Mouse (Mus musculus): ENCODE data around the gene Zfp282. TPM values are rescaled to one million over a fixed set of nuclear protein-coding genes. Genes with fewer than 3 reads are reported as not detected.
"Not testable (repeated sequence)": the region's sequence is repeated elsewhere in the genome, so short reads cannot be mapped to it uniquely, and the experiment has no call there.

The Zfp282 gene
- polyA plus RNA-seq, 1 experiment from 2014 or later: 17.9 TPM

- Histone ChIP-seq H3K27me3 (replicated peaks; ENCODE audit: low read depth, poor library complexity, severe bottlenecking) (no peaks in the 10 kb centered on the region), H3K36me3 (replicated peaks) (peaks cover 48% of the 10 kb centered on the region), H3K27ac (replicated peaks) (no peak overlapping the region), H3K4me3 (no peak overlapping the region), H3K9me3 (no peaks in the 10 kb centered on the region), H3K4me1 (no peaks in the 10 kb centered on the region)
- WGBS: 93% methylated on average over 6 of the region's 6 CpGs
- DNase-seq (ENCODE audit: low spot score): no peak
Measured at GRCm38 (mm10) chr6:47857241-47857640, 19.8 kb upstream of the Zfp282 start.

- not testable (repeated sequence) for H3K27me3 ChIP-seq (replicated peaks; ENCODE audit: low read depth, poor library complexity, severe bottlenecking); DNase-seq (ENCODE audit: low spot score); H3K9me3 ChIP-seq; H3K4me3 ChIP-seq; H3K27ac ChIP-seq (replicated peaks); H3K4me1 ChIP-seq
- H3K36me3 ChIP-seq (replicated peaks): peaks cover 53% of the 10 kb centered on the region
- 88% methylated on average over 3 of the region's 3 CpGs for WGBS
Measured at GRCm38 (mm10) chr6:47857729-47858128, 19.3 kb upstream of the Zfp282 start.

- H3K4me1 ChIP-seq: no peaks in the 10 kb centered on the region
- 89% methylated on average over 5 of the region's 5 CpGs for WGBS
Measured at GRCm38 (mm10) chr6:47872266-47872665, 4.7 kb upstream of the Zfp282 start.

DNA sequence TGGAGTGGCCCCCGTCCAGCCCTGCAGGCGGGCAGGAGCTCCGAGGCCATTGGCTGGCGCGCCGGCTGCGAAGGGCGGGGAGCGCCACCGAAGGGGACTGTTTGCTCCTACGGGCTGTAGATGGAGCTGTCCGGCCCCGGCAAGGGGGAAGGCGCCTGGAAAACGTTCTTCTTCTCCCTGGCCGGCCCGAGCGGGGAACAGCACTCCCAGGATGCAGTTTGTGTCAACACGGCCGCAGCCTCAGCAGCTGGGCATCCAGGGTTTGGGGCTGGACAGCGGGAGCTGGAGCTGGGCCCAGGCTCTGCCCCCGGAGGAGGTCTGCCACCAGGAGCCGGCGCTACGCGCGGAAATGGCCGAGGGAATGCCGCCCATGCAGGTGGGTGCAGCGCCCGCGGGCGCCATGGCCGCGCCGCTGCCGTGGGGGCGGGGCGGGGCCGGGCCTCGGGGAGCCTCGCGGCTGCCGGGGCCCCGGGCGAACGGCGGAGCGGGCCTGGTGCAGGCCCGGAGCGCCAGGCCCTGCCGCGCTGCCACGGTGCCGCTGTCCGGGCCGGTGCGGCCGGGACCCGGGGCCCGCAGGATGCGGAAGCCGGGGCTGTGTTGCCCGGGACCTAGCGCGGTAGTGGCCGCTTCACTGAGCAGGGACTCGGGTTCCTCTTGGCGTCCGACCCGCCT is 593 bp downstream of the Zfp282 start:
- Histone ChIP-seq H3K36me3 (replicated peaks) (peaks cover 35% of the 10 kb centered on the region), H3K27ac (replicated peaks) (peak overlapping the region; percentile 98), H3K9me3 (no peaks in the 10 kb centered on the region), H3K27me3 (replicated peaks; ENCODE audit: low read depth, poor library complexity, severe bottlenecking) (no peaks in the 10 kb centered on the region), H3K4me3 (peak overlapping the region; percentile 88), H3K4me1 (peaks cover 20% of the 10 kb centered on the region)
- WGBS: under 1% methylated on average over 71 of the region's 71 CpGs
- DNase-seq (ENCODE audit: low spot score): peak; percentile 95

More at GRCm38 (mm10) chr6:47872266-47872665, 4.7 kb upstream of the Zfp282 start:
- Histone ChIP-seq H3K36me3 (replicated peaks) (peaks cover 13% of the 10 kb centered on the region), H3K4me3 (no peak overlapping the region), H3K27ac (replicated peaks) (no peak overlapping the region), H3K27me3 (replicated peaks; ENCODE audit: low read depth, poor library complexity, severe bottlenecking) (no peaks in the 10 kb centered on the region), H3K9me3 (no peaks in the 10 kb centered on the region)
- DNase-seq (ENCODE audit: low spot score): no peak

DNA sequence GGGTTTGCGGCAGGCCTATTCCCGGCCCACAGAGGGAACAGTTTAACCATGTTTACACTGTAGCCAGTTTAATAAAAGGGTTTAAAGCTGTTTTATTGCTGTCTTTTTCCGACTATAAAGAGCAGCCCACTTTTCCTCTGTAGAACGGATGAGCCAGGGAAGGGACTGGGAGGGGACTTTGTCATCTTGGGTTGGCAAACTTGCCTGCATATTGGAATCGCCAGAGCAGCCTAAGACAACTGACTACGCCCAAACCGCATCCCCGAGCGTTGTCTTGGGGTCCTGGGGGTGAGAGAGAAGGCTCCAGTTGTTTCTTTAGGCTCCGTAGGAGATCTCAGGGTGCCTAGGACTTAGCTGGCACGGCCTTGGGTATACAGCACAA is 1.1 kb downstream of the Zfp282 start:
- Histone ChIP-seq H3K9me3 (no peaks in the 10 kb centered on the region), H3K27me3 (replicated peaks; ENCODE audit: low read depth, poor library complexity, severe bottlenecking) (no peaks in the 10 kb centered on the region), H3K36me3 (replicated peaks) (peaks cover 40% of the 10 kb centered on the region), H3K4me1 (peaks cover 20% of the 10 kb centered on the region), H3K27ac (replicated peaks) (peak overlapping the region; percentile 98), H3K4me3 (peak overlapping the region; percentile 88)
- WGBS: 2% methylated on average over 11 of the region's 11 CpGs
- no peak for DNase-seq (ENCODE audit: low spot score)

GRCm38 (mm10) chr6:47878593-47878992 is 1.6 kb downstream of the Zfp282 start:
- Histone ChIP-seq H3K9me3 (no peaks in the 10 kb centered on the region), H3K27ac (replicated peaks) (peak overlapping the region; percentile 98), H3K27me3 (replicated peaks; ENCODE audit: low read depth, poor library complexity, severe bottlenecking) (no peaks in the 10 kb centered on the region), H3K4me1 (peaks cover 20% of the 10 kb centered on the region), H3K36me3 (replicated peaks) (peaks cover 45% of the 10 kb centered on the region), H3K4me3 (peak overlapping the region; percentile 88)
- 45% methylated on average over 3 of the region's 3 CpGs for WGBS
- DNase-seq (ENCODE audit: low spot score): no peak

GRCm38 (mm10) chr6:47879049-47879716 is 2.2 kb downstream of the Zfp282 start:
- peak overlapping the region; percentile 98 for H3K27ac ChIP-seq (replicated peaks)
- DNase-seq (ENCODE audit: low spot score): no peak
- no peaks in the 10 kb centered on the region for H3K27me3 ChIP-seq (replicated peaks; ENCODE audit: low read depth, poor library complexity, severe bottlenecking)
- H3K4me1 ChIP-seq: peaks cover 20% of the 10 kb centered on the region
- 76% methylated on average over 4 of the region's 4 CpGs for WGBS
- peaks cover 50% of the 10 kb centered on the region for H3K36me3 ChIP-seq (replicated peaks)
- H3K4me3 ChIP-seq: peak overlapping the region; percentile 88
- no peaks in the 10 kb centered on the region for H3K9me3 ChIP-seq

DNA sequence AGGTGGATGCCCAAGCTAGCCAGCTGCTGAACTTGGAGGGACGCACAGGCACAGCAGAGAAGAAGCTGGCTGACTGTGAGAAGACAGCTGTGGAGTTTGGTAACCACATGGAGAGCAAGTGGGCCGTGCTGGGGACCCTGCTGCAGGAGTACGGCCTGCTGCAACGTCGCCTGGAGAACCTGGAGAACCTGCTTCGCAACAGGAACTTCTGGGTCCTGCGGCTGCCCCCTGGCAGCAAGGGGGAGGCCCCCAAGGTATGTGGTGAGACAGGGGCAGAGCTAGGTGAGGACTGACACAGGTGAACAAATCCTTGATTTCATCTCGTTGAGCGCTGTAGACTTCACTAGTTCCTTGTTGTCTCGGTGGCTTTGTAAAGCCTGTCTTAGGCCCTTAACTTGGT is 3.2 kb downstream of the Zfp282 start:
- H3K27ac ChIP-seq (replicated peaks): 0 out of 2 replicates have a peak overlapping the region, but pooled peaks have one; percentile 6
- no peaks in the 10 kb centered on the region for H3K27me3 ChIP-seq (replicated peaks; ENCODE audit: low read depth, poor library complexity, severe bottlenecking)
- no peak for DNase-seq (ENCODE audit: low spot score)
- 94% methylated on average over 10 of the region's 10 CpGs for WGBS
- peaks cover 60% of the 10 kb centered on the region for H3K36me3 ChIP-seq (replicated peaks)
- H3K4me1 ChIP-seq: peaks cover 20% of the 10 kb centered on the region
- H3K9me3 ChIP-seq: no peaks in the 10 kb centered on the region
- no peak overlapping the region for H3K4me3 ChIP-seq

- peaks cover 98% of the 10 kb centered on the region for H3K36me3 ChIP-seq (replicated peaks)
- H3K9me3 ChIP-seq: no peaks in the 10 kb centered on the region
- WGBS: 85% methylated on average over 8 of the region's 8 CpGs
- DNase-seq (ENCODE audit: low spot score): no peak
- H3K4me3 ChIP-seq: no peak overlapping the region
- H3K27ac ChIP-seq (replicated peaks): no peak overlapping the region
- no peaks in the 10 kb centered on the region for H3K4me1 ChIP-seq
- H3K27me3 ChIP-seq (replicated peaks; ENCODE audit: low read depth, poor library complexity, severe bottlenecking): no peaks in the 10 kb centered on the region
Measured at GRCm38 (mm10) chr6:47888812-47889383, 11.9 kb downstream of the Zfp282 start.

DNA sequence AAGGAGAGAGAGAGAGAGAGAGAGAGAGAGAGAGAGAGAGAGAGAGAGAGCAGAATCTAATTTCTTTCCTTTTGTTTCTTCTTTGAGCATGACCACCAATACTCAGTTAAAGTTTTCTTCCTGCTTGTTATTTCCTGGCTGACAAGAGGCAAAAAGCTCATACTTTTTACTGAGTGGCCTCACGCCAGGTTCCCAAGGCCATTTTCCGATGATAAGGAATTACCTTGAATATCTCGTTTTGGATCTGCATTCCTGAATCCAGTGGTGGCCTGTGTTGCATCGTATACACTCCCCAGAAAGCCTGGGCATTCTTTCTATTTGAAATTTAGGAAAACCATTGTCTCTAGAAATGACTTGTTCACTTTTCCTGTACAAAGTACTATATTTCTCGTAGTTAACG is 22.4 kb downstream of the Zfp282 start:
- peaks cover 23% of the 10 kb centered on the region for H3K27me3 ChIP-seq (replicated peaks; ENCODE audit: low read depth, poor library complexity, severe bottlenecking)
- no peak overlapping the region for H3K4me3 ChIP-seq
- H3K9me3 ChIP-seq: no peaks in the 10 kb centered on the region
- H3K36me3 ChIP-seq (replicated peaks): peaks cover 79% of the 10 kb centered on the region
- H3K4me1 ChIP-seq: peaks cover 3% of the 10 kb centered on the region; the same call in 1 of the 2 replicates
- 94% methylated on average over 6 of the region's 6 CpGs for WGBS
- no peak for DNase-seq (ENCODE audit: low spot score)
- no peak overlapping the region for H3K27ac ChIP-seq (replicated peaks)

GRCm38 (mm10) chr6:47903587-47903986 is 26.6 kb downstream of the Zfp282 start:
- peaks cover 7% of the 10 kb centered on the region; the same call in 1 of the 2 replicates for H3K9me3 ChIP-seq
- H3K36me3 ChIP-seq (replicated peaks): peaks cover 95% of the 10 kb centered on the region
- peaks cover 36% of the 10 kb centered on the region for H3K27me3 ChIP-seq (replicated peaks; ENCODE audit: low read depth, poor library complexity, severe bottlenecking)
- DNase-seq (ENCODE audit: low spot score): no peak
- H3K27ac ChIP-seq (replicated peaks): no peak overlapping the region
- peaks cover 8% of the 10 kb centered on the region; the same call in 1 of the 2 replicates for H3K4me1 ChIP-seq
- no peak overlapping the region for H3K4me3 ChIP-seq
- WGBS: 82% methylated on average over 4 of the region's 4 CpGs

DNA sequence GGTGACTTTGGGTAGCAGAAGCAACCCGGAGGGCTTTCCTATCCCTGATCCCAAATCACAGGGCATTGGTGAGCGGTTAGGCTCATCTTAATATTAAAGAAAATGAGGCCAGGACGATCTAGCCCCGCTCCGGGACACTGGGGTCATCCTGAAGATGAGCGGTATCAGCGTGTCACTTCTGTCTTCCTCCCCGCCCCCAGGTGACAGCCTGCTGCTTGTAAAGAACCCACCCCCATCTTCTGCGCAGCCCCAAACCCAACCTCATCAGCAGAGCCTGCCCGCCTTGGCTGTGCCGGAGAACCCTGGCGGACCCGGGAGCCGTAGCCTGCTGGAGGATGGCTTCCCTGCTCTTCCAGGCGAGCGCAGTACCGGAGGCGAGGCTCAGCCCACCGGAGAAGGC is 27.4 kb downstream of the Zfp282 start:
- Histone ChIP-seq H3K27me3 (replicated peaks; ENCODE audit: low read depth, poor library complexity, severe bottlenecking) (peaks cover 36% of the 10 kb centered on the region), H3K36me3 (replicated peaks) (peaks cover 87% of the 10 kb centered on the region), H3K4me3 (peak overlapping the region; percentile 31; the same call in 1 of the 2 replicates), H3K9me3 (peaks cover 7% of the 10 kb centered on the region; the same call in 1 of the 2 replicates), H3K27ac (replicated peaks) (no peak overlapping the region), H3K4me1 (peaks cover 8% of the 10 kb centered on the region; the same call in 1 of the 2 replicates)
- peak; percentile 31 for DNase-seq (ENCODE audit: low spot score)
- 35% methylated on average over 19 of the region's 19 CpGs for WGBS
